Mouse (Mus musculus): Measurements from ENCODE around the gene Araf.

Araf gene

DNA sequence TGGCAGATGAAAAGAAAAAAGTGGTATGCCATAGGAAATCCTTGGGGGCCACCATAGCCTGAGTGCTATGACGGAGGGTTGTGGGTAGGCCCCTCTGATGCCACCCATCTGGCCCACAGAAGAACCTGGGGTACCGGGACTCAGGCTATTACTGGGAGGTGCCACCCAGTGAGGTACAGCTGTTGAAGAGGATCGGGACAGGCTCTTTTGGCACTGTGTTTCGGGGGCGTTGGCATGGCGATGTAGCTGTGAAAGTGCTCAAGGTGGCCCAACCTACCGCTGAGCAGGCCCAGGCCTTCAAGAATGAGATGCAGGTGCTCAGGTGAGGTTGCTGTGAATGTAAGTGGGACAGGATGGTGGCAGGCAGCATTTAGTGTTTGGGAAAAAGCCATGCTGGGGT, 56.2 kb downstream of the Araf start:
- DNase-seq, result no peak

DNA sequence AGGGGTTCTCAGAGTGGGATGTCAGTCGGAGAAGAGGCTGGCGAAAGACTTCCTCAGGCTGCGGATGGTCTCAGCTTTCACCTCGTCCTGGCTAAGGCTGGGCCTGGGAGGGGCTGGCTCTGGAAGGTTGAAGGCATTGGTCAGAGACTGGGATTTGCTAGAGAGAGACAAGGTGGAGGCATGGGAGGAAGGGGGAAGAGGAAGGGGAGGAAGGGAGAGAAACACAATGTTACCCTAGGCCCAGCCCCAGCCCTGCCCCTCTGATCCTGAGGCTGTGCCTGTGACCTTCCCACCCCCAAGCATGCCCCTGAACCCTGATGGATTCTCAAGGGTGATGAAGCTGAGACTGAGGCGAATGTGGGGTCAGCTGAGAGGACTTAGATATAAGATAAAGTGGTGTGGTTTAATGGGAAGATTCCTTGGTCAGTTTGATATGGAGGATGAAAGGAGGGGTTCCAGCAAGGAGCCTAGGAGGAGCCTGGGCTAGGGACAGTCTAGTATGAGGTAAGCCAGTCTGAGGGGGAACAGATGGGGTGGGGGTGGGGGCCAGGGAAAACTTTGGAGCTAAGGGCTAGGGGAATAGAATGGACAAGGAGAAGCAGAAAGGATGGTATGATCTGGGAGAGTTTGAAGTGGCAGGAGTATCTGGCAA, 64.0 kb downstream of the Araf start:
- no peak for DNase-seq

- DNase-seq, result no peak
Measured at GRCm38 (mm10) chrX:20862105-20863065, 64.8 kb downstream of the Araf start.

- no peak for DNase-seq
Measured at GRCm38 (mm10) chrX:20863161-20864101, 65.8 kb downstream of the Araf start.

GRCm38 (mm10) chrX:20868091-20868490, 70.5 kb downstream of the Araf start:
- DNase-seq, result no peak

DNA sequence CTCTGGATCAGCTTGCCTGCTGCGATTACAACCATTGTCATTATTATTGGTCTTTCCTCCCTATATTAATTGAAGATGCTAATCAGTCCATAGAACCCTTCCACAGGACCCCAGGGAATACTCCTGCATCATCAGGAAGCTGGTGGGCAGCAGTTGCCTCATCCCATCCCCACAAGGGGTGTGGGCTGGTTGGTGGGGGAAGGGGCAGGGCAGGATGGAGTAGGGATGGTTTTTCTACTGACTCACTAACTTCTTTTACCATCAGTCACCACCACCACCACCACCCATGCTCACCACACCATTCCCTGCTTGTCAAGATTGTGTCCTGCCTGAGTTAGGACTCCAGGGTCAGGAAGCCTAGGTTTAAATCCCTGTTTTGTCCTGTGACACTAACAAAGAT, 71.6 kb downstream of the Araf start:
- no peak for DNase-seq

DNA sequence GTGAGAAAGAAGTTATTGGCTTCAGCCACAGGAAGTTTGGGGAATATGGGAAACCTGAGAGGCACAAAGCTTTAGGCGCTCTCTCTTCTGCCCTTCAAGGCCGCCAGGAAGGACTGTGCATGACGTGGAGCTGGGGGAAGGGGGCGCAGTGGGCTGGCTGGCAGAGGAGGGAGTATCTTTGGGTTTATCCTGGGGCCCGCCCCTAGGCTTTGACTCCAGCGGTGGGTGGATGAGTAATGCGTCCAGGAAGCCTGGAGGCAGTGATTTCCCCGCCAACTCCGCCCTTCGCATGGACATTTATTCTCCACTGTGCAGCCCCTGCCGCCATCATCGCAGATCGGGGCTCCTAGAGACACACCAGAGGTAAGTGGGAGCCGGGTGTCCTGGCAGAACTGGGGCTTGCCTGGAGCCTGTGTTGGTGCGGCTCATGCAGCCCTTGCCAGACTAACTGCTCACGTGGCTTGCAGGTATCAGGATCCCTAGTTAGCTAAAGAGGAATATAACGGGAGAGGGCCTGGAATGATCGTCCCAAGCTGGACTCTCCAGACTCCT, 72.4 kb downstream of the Araf start, which contains the start of gene Timp1:
Timp1 (plus strand) TSS at position 205 of the 552 bp plus-strand sequence.
- peak; percentile 74 for DNase-seq

DNA sequence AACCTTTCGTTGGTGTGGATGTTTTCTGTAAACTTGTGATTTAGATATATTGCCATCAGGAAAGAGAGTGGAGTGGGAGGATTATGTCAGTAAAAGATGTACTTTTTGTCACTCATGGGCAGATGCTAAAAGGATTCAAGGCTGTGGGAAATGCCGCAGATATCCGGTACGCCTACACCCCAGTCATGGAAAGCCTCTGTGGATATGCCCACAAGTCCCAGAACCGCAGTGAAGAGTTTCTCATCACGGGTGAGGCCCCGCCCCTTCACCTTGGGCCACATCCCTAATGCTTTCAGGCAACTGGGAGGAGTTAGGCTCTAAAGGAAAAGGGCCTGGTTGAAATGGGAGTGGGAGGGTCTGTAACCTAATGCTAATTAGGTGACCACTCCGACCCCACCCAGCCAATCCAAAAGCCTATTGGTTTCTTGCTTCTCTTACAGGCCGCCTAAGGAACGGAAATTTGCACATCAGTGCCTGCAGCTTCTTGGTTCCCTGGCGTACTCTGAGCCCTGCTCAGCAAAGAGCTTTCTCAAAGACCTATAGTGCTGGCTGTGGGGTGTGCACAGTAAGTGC, 75.4 kb downstream of the Araf start:
- peak; percentile 38 for DNase-seq

DNA sequence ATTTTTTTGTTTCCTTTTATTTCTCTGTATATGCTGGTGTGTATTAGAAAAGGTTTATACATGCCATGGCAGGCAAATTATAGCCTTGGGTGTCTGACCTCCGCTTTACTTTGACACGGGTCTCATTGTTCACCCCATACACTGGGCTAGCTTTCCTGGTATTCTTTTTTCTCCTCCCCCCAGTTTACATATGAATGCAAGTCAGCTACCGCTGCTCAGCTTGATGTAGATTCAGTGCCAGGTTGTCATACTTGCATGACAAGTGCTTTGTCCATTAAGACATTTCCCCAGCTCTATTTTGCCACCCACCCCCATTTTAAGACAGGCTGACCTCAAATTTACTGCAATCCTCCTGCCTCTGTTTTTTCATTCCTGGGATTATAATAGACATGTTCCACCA, 77.6 kb downstream of the Araf start:
- DNase-seq, result no peak

DNA sequence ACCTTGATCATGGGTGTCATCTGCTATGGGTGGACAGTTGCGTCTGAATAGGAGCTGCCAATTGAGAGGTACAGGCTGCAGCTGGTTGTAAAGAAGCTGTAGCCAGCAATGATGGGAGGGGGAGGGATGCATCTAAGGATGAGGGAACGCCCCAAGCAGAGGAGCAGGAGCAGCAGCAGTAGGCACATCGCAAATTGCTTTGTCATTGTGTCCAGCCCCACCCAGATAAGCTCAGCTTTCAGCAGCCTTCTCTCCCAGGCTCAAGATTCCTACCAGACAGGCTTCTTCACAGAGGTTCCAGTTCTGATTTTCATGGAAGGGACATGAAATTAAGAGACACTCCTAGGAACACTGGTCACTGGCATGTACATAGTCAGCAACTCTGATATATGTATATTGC, 112.5 kb downstream of the Araf start:
- no peak for DNase-seq
